Mouse (Mus musculus): ENCODE data around the gene Lonp1.

The Lonp1 gene

GRCm38 (mm10) chr17:56588921-56589320 lies 37.8 kb downstream of the Lonp1 start:
- no peak for ATAC-seq (ENCODE audit: low TSS enrichment)

- no peak for ATAC-seq (ENCODE audit: low TSS enrichment)
These were observed 38.9 kb downstream of the Lonp1 start for GRCm38 (mm10) chr17:56587773-56588172.

- no peak; the same call in 1 of the 2 replicates for ATAC-seq (ENCODE audit: low TSS enrichment)
These were observed 41.4 kb downstream of the Lonp1 start for GRCm38 (mm10) chr17:56585171-56585821.

- peak; percentile 89 for ATAC-seq (ENCODE audit: low TSS enrichment)
These were observed 42.2 kb downstream of the Lonp1 start, which contains the start of the genes Safb2 and Safb for GRCm38 (mm10) chr17:56584257-56585130. Gene Safb2 (minus strand): TSS chr17:56584585. Gene Safb (plus strand): TSS chr17:56584825.

GRCm38 (mm10) chr17:56583611-56584256 lies 43.0 kb downstream of the Lonp1 start:
- no peak for ATAC-seq (ENCODE audit: low TSS enrichment)

- ATAC-seq (ENCODE audit: low TSS enrichment) = no peak
These were observed 43.6 kb downstream of the Lonp1 start for GRCm38 (mm10) chr17:56583071-56583470.

- ATAC-seq (ENCODE audit: low TSS enrichment) = no peak
These were observed 53.7 kb downstream of the Lonp1 start for GRCm38 (mm10) chr17:56572939-56573338.

- no peak for ATAC-seq (ENCODE audit: low TSS enrichment)
These were observed 54.5 kb downstream of the Lonp1 start for GRCm38 (mm10) chr17:56572154-56572553.

- no peak for ATAC-seq (ENCODE audit: low TSS enrichment)
These were observed 56.4 kb downstream of the Lonp1 start for GRCm38 (mm10) chr17:56570287-56570686.

GRCm38 (mm10) chr17:56567370-56567769 lies 59.3 kb downstream of the Lonp1 start:
- no peak for ATAC-seq (ENCODE audit: low TSS enrichment)

- ATAC-seq (ENCODE audit: low TSS enrichment) = no peak
These were observed 59.8 kb downstream of the Lonp1 start for GRCm38 (mm10) chr17:56566918-56567317.

- no peak for ATAC-seq (ENCODE audit: low TSS enrichment)
These were observed 60.4 kb downstream of the Lonp1 start for GRCm38 (mm10) chr17:56566293-56566692.

Measured in frontal cortex, adult (tissue).